Mouse (Mus musculus) thymus, postnatal 36 days (tissue): ENCODE data around the gene Wdr75.

Experiments
- DNase-seq, 2 experiments: peaks; one replicate each; pipeline ENCODE4 v3.0.0; 2022; ENCODE audit warnings: mixed read lengths in 2 of 2

Wdr75 gene

GRCm38 (mm10) chr1:45838271-45838670 lies 43.3 kb downstream of the Wdr75 start:
- DNase-seq = no peak

DNA sequence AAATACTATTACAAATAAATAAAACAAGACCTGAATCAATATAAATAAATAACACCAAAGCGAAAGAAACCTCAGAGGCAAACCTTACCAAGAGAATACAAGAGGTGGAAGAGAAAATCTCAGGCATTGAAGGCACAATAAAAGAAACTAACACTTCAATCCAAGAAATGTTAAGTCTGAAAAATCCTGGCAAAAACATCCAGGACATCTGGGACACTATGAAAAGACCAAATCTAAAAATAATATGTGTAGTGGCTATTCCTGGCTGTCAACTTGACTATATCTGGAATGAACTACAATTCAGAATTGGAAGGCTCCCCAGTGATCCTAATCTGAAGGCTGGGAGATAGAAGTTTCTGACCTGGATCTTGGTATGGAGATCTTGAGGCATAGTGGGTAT lies 50.5 kb downstream of the Wdr75 start:
- DNase-seq = no peak

DNA sequence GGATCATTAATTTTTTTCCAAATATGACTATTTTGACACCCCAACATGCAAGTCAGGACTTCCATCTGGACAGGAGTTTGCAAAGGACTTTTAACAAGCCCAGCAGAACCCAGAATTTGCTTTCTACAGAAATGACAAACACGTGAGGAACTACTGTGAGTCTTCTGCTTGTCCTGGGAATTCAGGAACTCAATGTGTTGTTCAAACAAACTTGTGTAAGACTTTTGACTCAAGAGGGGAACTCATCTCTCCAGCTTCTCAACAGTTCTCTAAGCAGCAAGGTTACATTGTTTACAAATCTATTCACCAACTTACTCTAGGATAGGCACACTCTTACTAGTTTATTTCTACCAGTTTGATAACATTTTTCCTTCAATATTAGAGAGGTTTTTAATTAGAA lies 63.1 kb downstream of the Wdr75 start:
- DNase-seq = no peak

- no peak for DNase-seq
Measured at GRCm38 (mm10) chr1:45860349-45860748, 65.4 kb downstream of the Wdr75 start.

GRCm38 (mm10) chr1:45861162-45861561 lies 66.2 kb downstream of the Wdr75 start:
- DNase-seq = no peak

- DNase-seq = no peak
Measured at GRCm38 (mm10) chr1:45863641-45864040, 68.7 kb downstream of the Wdr75 start.

GRCm38 (mm10) chr1:45864564-45865014 lies 69.6 kb downstream of the Wdr75 start:
- no peak for DNase-seq

DNA sequence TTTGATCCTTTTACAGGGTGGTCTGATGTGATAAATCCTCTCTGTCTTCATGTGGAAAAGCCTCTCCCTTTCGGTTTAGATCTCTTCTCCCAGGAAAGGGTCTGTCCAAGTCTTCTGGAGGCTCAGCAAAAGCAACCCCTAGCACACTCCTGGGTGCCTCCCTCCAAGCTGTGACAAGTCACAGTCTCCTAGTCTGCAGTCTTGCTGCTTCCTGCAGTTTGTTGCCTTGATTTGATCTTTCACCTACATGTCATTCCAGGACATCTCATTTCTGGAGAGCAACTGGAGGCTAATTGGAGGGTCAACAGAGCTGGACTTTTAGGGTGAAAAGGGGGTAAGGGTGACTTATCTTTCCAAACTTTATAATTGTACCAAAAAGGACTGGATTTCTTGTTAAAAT lies 70.3 kb downstream of the Wdr75 start:
- no peak for DNase-seq

GRCm38 (mm10) chr1:45865727-45866126 lies 70.8 kb downstream of the Wdr75 start:
- DNase-seq = no peak

DNA sequence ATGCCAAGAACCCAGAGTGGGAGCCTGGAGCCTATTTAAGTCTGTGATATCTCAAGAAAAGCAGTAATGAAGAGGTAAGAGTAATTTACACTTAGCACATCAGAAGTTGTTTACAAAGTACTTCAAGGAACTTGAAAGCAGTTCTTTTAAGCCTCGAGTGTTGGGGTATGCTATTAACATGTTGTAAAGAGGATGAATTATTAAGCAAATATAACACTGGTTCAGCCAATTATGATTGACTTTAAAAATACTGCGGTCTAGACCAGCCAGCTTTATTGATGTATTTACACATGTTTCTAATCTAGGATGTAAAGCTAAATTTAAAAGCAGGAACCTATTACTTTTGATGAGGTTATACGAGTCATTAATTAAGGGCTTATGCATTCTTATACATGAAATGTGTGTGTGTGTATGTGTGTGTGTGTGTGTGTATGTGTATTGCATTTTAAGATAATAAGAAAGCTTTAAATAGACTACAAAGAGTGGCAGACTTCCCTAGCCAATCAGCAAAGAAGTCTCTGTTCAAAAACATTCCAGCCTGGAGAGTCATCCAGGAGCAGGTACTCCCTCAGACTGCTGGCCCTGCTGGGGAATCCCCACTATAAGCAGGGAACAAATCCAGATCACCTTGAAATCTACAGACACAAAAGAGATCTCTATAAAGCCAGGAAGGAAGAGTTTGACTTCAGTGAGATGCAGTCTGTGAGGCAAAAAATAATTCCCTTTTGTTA lies 71.5 kb downstream of the Wdr75 start:
- DNase-seq = no peak

DNA sequence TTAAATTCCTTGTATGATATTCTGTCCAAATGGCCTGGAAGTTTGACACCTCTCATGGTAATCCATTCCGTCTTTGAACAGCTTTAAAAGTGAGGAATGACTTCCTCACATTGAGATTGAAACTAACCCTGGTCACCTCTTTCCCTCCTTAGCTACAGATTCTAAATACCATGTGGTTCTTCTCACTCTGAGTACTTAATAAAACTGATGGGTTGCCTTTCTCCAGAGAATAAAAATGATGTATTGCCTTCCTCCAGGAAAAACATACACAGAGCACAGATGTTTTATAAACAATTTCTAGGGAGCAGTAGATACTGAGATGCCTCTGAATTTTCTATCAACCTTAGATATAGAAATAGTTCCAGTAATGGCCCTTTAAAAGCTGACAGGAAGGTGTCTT lies 73.1 kb downstream of the Wdr75 start:
- DNase-seq = no peak

- no peak for DNase-seq
Measured at GRCm38 (mm10) chr1:45868479-45869137, 73.6 kb downstream of the Wdr75 start.
